Mouse (Mus musculus) heart, adult 2 months (tissue): ENCODE results near the gene Sh2b1. TPM values are rescaled to one million over a fixed set of nuclear protein-coding genes. Genes with fewer than 3 reads are reported as not detected.

Experiments used
- DNase-seq, 2 experiments: peaks; one replicate each; pipeline ENCODE4 v3.0.0; 2021
- H3K27ac ChIP-seq: fragments of 200-600 bp; 2 replicates; pipeline ENCODE4 v1.8.1; 2022
- H3K27me3 ChIP-seq: fragments of 200-500 bp; 2 replicates; pipeline ENCODE4 v1.6.1; 2012; ENCODE audit warnings: mild to moderate bottlenecking, low read length, inconsistent platforms, mixed read lengths; ENCODE audit not compliant: control insufficient read depth, insufficient read depth
- H3K36me3 ChIP-seq: fragments of 200-500 bp; 2 replicates; pipeline ENCODE4 v1.6.1; 2012; ENCODE audit warnings: low read length, inconsistent platforms; ENCODE audit not compliant: control insufficient read depth, insufficient read depth
- H3K4me1 ChIP-seq: fragments of 200-500 bp; 2 replicates; pipeline ENCODE4 v1.6.1; 2011; ENCODE audit warnings: low read length; ENCODE audit not compliant: control insufficient read depth, insufficient read depth
- H3K4me3 ChIP-seq: fragments of 200-600 bp; 2 replicates; pipeline ENCODE4 v1.8.1; 2022
- H3K79me2 ChIP-seq: fragments of 200-500 bp; replicated peaks from 2 replicates; pipeline ENCODE4 v1.6.1; 2012; ENCODE audit warnings: mild to moderate bottlenecking, inconsistent platforms, low read length, moderate library complexity, mixed read lengths; ENCODE audit not compliant: control insufficient read depth, insufficient read depth
- H3K9ac ChIP-seq: fragments of 200-500 bp; 2 replicates; pipeline ENCODE4 v1.6.1; 2012; ENCODE audit warnings: low read depth, mild to moderate bottlenecking, control low read depth, inconsistent platforms, low read length, mixed read lengths
- CTCF ChIP-seq: fragments of 200-600 bp; IDR thresholded peaks from 2 replicates; pipeline ENCODE4 v1.8.1; 2022; ENCODE audit warnings: antibody characterized with exemption, mild to moderate bottlenecking, moderate library complexity
- EP300 ChIP-seq: fragments of 200-500 bp; IDR thresholded peaks from 2 replicates; pipeline ENCODE4 v1.6.1; 2011; ENCODE audit warnings: low read depth, low read length, control low read depth; ENCODE audit not compliant: insufficient read depth
- POLR2A ChIP-seq: fragments of 200-500 bp; IDR thresholded peaks from 2 replicates; pipeline ENCODE4 v1.6.1; 2011; ENCODE audit warnings: mild to moderate bottlenecking, low read depth, low read length, control low read depth; ENCODE audit not compliant: insufficient read depth
- WGBS: fragments of 180-500 bp; shearing (Covaris S2); methylation state at CpG from one replicate; pipeline ENCODE4 v1.1.7; 2018; 5-methylcytosine and 5-hydroxymethylcytosine counted together
- intact Hi-C: fragments of 180-260 bp; cut with DNase I; formaldehyde crosslinking; loops from one replicate; pipeline ENCODE4 v1.15.1; 2025
- polyA plus RNA-seq: library from polyadenylated mRNA; depleted of rRNA; stranded (reverse); fragments of >200 nt; gene quantifications from 2 replicates; pipeline ENCODE4 v1.2.3, GENCODE M21; 2012
- total RNA-seq, 2 experiments: library from RNA; stranded (reverse); gene quantifications; 2 replicates each; pipeline ENCODE4 v1.2.3; 2021

The Sh2b1 gene
- total and polyA plus RNA-seq, 3 experiments = 42.5 to 58.2 (median 46.1) TPM

- Histone ChIP-seq H3K27me3 (no peaks in the 10 kb centered on the region), H3K27ac (peak overlapping the region; percentile 92), H3K79me2 (no peaks in the 10 kb centered on the region), H3K36me3 (no peaks in the 10 kb centered on the region), H3K4me1 (peaks cover 3% of the 10 kb centered on the region), H3K9ac (peak overlapping the region; percentile 77), H3K4me3 (peak overlapping the region; percentile 67)
- TF ChIP-seq POLR2A (no peak), CTCF (no peak), EP300 (no peak)
- intact Hi-C loops = loop anchor here (2.0 kb wide), 1 partner anchor 29 kb away; no protein-coding TSS in a partner anchor
- DNase-seq = no peak
- 26% methylated on average over 4 of the region's 4 CpGs for WGBS
Observed at GRCm38 (mm10) chr7:126428154-126428553, 47.1 kb downstream of the Sh2b1 start.

GRCm38 (mm10) chr7:126427323-126427860 is 47.8 kb downstream of the Sh2b1 start:
- Histone ChIP-seq H3K9ac (no peak overlapping the region), H3K27me3 (no peaks in the 10 kb centered on the region), H3K36me3 (no peaks in the 10 kb centered on the region), H3K79me2 (no peaks in the 10 kb centered on the region), H3K27ac (no peak overlapping the region), H3K4me1 (peaks cover 3% of the 10 kb centered on the region), H3K4me3 (no peak overlapping the region)
- intact Hi-C loops = no loop called here
- DNase-seq = peak in 1 of 2 experiments; percentile 22
- WGBS = 46% methylated on average over 12 of the region's 13 CpGs
- TF ChIP-seq EP300 (no peak), POLR2A (no peak), CTCF (no peak)

- TF ChIP-seq EP300 (no peak), CTCF (no peak), POLR2A (no peak)
- Histone ChIP-seq H3K36me3 (no peaks in the 10 kb centered on the region), H3K9ac (no peak overlapping the region), H3K27ac (no peak overlapping the region), H3K4me3 (no peak overlapping the region), H3K4me1 (no peaks in the 10 kb centered on the region), H3K27me3 (no peaks in the 10 kb centered on the region), H3K79me2 (no peaks in the 10 kb centered on the region)
- intact Hi-C loops = no loop called here
- DNase-seq = no peak
- 67% methylated on average over 6 of the region's 6 CpGs for WGBS
Observed at GRCm38 (mm10) chr7:126424161-126424560, 51.1 kb downstream of the Sh2b1 start.

- TF ChIP-seq POLR2A (no peak), CTCF (no peak), EP300 (no peak)
- Histone ChIP-seq H3K4me3 (no peak overlapping the region), H3K9ac (no peak overlapping the region), H3K27ac (no peak overlapping the region), H3K27me3 (no peaks in the 10 kb centered on the region), H3K79me2 (no peaks in the 10 kb centered on the region), H3K4me1 (no peaks in the 10 kb centered on the region), H3K36me3 (no peaks in the 10 kb centered on the region)
- no peak for DNase-seq
- intact Hi-C loops = no loop called here
- 74% methylated on average over 5 of the region's 5 CpGs for WGBS
Observed at GRCm38 (mm10) chr7:126421756-126422155, 53.5 kb downstream of the Sh2b1 start.

GRCm38 (mm10) chr7:126418496-126418895 is 56.7 kb downstream of the Sh2b1 start:
- no peak overlapping the region for H3K4me3 ChIP-seq
- TF ChIP-seq POLR2A (no peak), CTCF (no peak), EP300 (no peak)
- DNase-seq = no peak
- no peaks in the 10 kb centered on the region for H3K36me3 ChIP-seq
- no peaks in the 10 kb centered on the region for H3K79me2 ChIP-seq
- no peaks in the 10 kb centered on the region for H3K4me1 ChIP-seq
- intact Hi-C loops = no loop called here
- no peaks in the 10 kb centered on the region for H3K27me3 ChIP-seq
- H3K9ac ChIP-seq = no peak overlapping the region
- H3K27ac ChIP-seq = no peak overlapping the region
- 31% methylated on average over 3 of the region's 3 CpGs for WGBS

- no peaks in the 10 kb centered on the region for H3K4me1 ChIP-seq
- no peaks in the 10 kb centered on the region for H3K27me3 ChIP-seq
- no peak overlapping the region for H3K9ac ChIP-seq
- intact Hi-C loops = no loop called here
- no peak for TF ChIP-seq CTCF
- no peak for DNase-seq
- WGBS = 93% methylated on average over 4 of the region's 4 CpGs
- H3K27ac ChIP-seq = no peak overlapping the region
- H3K79me2 ChIP-seq = no peaks in the 10 kb centered on the region
- H3K36me3 ChIP-seq = no peaks in the 10 kb centered on the region
- no peak overlapping the region for H3K4me3 ChIP-seq
Observed at GRCm38 (mm10) chr7:126417606-126418005, 57.6 kb downstream of the Sh2b1 start.
